Mouse (Mus musculus) common myeloid progenitor, adult 5-6 weeks (primary cell): ENCODE measurements at regions not wholly inside any gene's neighbourhood (a gene's known extent, or its start where the extent isn't known, plus 50 kb on each side); places are given as distances from the start of the nearest gene placed in this dataset.
"Not testable (repeated sequence)": the region's sequence is repeated elsewhere in the genome, so short reads cannot be mapped to it uniquely, and the experiment has no call there.

ENCODE experiments used
- ATAC-seq: replicated peaks from 2 replicates; pipeline ENCODE4 v1.8.0; 2016; ENCODE audit warnings: low read depth, mild to moderate bottlenecking, moderate TSS enrichment, inconsistent platforms; ENCODE audit not compliant: poor library complexity, severe bottlenecking

- ATAC-seq = not testable (repeated sequence)
Observed at GRCm38 (mm10) chr17:9066633-9067032, 78.5 kb downstream of the 1700010I14Rik start.

GRCm38 (mm10) chr17:9068859-9069602, 80.9 kb downstream of the 1700010I14Rik start:
- ATAC-seq = no peak

- no peak for ATAC-seq
Observed at GRCm38 (mm10) chr17:9083629-9084028, 95.5 kb downstream of the 1700010I14Rik start.

- no peak for ATAC-seq
Observed at GRCm38 (mm10) chr17:9127866-9128265, 139.7 kb downstream of the 1700010I14Rik start.

GRCm38 (mm10) chr17:9145605-9146223, 157.6 kb downstream of the 1700010I14Rik start:
- ATAC-seq = no peak; the same call in 1 of the 2 replicates

GRCm38 (mm10) chr17:9150654-9151053, 162.5 kb downstream of the 1700010I14Rik start:
- no peak for ATAC-seq

- no peak for ATAC-seq
Observed at GRCm38 (mm10) chr17:9162148-9162547, 174.0 kb downstream of the 1700010I14Rik start.

- ATAC-seq = 0 out of 2 replicates have a peak, but pooled peaks have one; percentile 13
Observed at GRCm38 (mm10) chr17:9162676-9163075, 174.5 kb downstream of the 1700010I14Rik start.

- peak; percentile 84 for ATAC-seq
Observed at GRCm38 (mm10) chr17:9163285-9163684, 175.2 kb downstream of the 1700010I14Rik start.

- ATAC-seq = no peak
Observed at GRCm38 (mm10) chr17:9164501-9164900, 176.4 kb downstream of the 1700010I14Rik start.

- ATAC-seq = peak; percentile 33; the same call in 1 of the 2 replicates
Observed at GRCm38 (mm10) chr17:9167161-9167560, 179.0 kb downstream of the 1700010I14Rik start.

GRCm38 (mm10) chr17:9167571-9168201, 179.6 kb downstream of the 1700010I14Rik start:
- no peak for ATAC-seq

- peak; percentile 77 for ATAC-seq
Observed at GRCm38 (mm10) chr17:9168411-9168810, 180.3 kb downstream of the 1700010I14Rik start.

GRCm38 (mm10) chr17:9169371-9169770, 181.2 kb downstream of the 1700010I14Rik start:
- ATAC-seq = peak; percentile 64

GRCm38 (mm10) chr17:9197160-9197559, 209.0 kb downstream of the 1700010I14Rik start:
- no peak for ATAC-seq

- no peak for ATAC-seq
Observed at GRCm38 (mm10) chr17:9200386-9200785, 212.3 kb downstream of the 1700010I14Rik start.

- ATAC-seq = no peak
Observed at GRCm38 (mm10) chr17:9202496-9202895, 214.4 kb downstream of the 1700010I14Rik start.

GRCm38 (mm10) chr17:9210626-9211025, 211.2 kb upstream of the Gm17728 start:
- ATAC-seq = no peak

GRCm38 (mm10) chr17:9223097-9223496, 198.8 kb upstream of the Gm17728 start:
- ATAC-seq = no peak

GRCm38 (mm10) chr17:9227872-9228575, 193.8 kb upstream of the Gm17728 start:
- no peak for ATAC-seq
